Mouse (Mus musculus): Measurements from ENCODE around the gene Slc7a10.

DNA sequence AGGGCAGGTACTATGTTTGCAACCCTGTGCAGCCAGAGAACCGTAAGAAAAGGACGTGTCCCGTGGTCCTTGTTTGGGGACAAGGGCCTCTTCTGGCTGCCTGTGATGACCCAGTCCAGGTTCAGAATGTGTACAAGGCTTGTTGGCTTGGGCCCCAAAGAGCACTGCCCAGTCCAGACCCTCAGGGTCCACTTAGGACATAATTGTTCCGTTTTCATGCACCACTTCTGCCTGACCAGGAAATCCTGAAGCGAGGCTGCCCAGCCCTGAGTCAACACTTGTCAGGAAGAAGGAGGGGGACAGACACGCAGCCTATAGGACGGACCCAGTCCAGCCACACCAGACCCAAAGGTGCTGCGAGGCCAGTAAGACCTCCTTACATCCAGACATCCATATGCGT, 41.1 kb upstream of the Slc7a10 start:
- TF ChIP-seq CTCF (conservative IDR thresholded peaks at IDR 0.05 in 1 of 2, IDR thresholded peaks at IDR 0.05 in 1 of 2; ENCODE audit: low read depth in 2 of 2, low read length in 2 of 2) (no peak), POLR2A (IDR thresholded peaks at IDR 0.05; ENCODE audit: low read depth, low read length) (no peak), ELF1 (IDR thresholded peaks at IDR 0.05; ENCODE audit: low read depth, low read length) (no peak), MAZ (IDR thresholded peaks at IDR 0.05; ENCODE audit: low read depth, low read length) (no peak), EP300 (IDR thresholded peaks at IDR 0.05; ENCODE audit: low read length) (no peak), USF2 (conservative IDR thresholded peaks at IDR 0.05; ENCODE audit: low read depth, low read length) (no peak), TBP (conservative IDR thresholded peaks at IDR 0.05; ENCODE audit: low read depth, low read length) (no peak), ZC3H11A (IDR thresholded peaks at IDR 0.05; ENCODE audit: low read depth, low read length) (no peak), MAFK (IDR thresholded peaks at IDR 0.05; ENCODE audit: insufficient replicate concordance, low read length) (no peak)

Data from CH12.LX (cell line).